Mouse (Mus musculus): ENCODE data around the gene Btbd8. TPM values are rescaled to one million over a fixed set of nuclear protein-coding genes. Genes with fewer than 3 reads are reported as not detected.

Gene Btbd8
- total RNA-seq, 2 experiments from 2014 or later: 4.7 to 7.2 TPM

GRCm38 (mm10) chr5:107447977-107448376, 10.2 kb downstream of the Btbd8 start:
- ATAC-seq (replicated peaks; ENCODE audit: low FRiP score, low TSS enrichment, poor library complexity, severe bottlenecking): no peak

DNA sequence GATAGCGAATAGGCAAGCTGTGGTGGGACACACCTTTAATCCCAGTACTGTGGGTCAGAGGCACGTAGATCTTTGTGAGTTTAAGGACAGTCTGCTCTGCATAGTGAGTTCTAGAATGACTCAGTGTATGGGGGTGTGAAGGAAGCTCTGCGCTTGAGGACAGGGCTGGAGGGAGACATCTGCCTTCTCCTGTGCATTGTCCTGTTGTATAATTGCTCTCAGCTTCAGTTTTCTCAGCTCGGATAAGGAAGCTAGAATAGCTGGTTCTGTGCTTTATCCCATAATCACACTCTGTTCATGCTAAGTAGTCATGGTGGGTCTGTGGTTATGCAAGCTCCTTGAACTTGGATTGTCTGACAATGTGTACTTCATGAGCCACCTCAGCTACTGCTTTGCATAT, 11.0 kb downstream of the Btbd8 start:
- no peak for ATAC-seq (replicated peaks; ENCODE audit: low FRiP score, low TSS enrichment, poor library complexity, severe bottlenecking)

DNA sequence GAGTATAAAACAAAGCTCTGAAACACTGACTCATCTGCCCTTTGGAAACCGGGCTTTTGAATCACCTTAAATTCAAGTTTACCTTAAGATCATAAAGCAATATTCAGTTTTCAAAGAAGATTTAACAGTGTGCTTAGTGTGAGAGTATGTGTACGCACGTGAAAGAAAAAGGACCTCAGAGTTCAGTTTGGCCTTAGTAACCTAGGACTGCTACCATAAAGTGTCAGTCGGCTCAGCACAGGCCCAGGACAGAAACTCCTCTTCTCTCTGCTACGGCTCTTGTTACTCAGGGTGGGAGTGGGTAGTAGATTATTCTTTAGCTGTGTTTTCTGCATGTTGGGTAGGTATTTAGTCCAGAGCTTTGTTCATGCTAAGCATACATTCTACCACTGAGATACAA, 11.8 kb downstream of the Btbd8 start:
- ATAC-seq (replicated peaks; ENCODE audit: low FRiP score, low TSS enrichment, poor library complexity, severe bottlenecking): no peak

DNA sequence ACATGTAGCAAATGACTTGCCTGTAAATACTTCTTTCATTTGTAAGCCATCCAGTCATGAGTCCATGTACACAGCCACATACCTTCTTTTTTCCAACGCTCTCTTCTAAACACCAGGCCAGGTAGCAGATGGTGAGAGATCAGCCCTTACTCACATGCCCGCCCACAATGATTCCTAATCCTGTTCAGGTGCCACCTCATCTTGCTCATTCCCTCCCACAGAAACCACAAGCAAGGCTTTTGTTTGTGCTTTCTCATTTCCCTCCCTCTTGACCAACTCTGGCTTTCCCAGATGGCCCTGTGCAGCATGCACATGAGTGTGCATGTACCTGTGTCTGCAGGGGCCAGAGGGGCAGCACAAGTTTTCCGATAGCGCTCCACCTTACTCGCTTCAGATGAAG, 12.5 kb downstream of the Btbd8 start:
- ATAC-seq (replicated peaks; ENCODE audit: low FRiP score, low TSS enrichment, poor library complexity, severe bottlenecking): no peak

DNA sequence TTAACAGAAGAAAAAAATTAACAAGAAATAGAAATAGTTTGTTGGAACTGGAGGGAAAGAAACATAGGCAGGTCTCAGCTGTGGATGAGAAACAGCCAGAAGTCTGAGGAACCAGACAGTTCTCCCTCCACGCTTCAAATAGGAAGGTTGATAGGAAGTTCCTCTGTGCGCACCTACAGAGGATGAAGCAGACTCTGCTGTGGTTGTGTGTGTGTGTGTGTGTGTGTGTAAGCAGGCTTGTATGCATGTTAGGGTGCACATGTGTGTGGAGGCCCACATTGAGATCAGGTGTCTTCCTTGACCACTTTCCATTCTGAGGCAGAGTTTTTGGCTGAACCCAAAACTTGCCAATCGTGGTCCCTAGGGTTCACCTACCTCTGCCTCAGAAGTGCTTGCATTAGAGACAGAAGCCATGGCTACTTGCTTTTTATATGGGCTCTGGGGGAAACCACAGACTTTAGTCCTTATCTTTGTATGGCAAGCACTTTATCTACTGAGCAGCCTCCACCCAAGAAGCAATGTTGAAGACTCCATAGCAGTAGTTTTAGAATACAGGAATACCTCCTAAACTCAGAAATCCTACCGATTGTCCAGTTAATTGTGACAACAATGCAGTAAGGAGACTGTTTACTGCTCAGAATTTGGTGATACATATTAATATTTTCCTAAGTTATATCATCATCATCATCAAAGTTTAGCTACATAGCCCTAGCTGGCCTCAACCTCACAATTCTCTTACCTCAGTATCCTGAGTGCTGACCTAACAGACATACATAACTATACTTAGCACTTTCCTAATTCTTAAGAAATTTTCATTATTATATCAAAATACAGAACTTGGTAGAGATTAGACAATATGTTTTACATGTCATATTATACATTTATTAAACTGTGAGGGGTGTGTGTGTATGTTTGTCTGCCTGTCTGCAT, 24.6 kb downstream of the Btbd8 start:
- peak; percentile 94 for ATAC-seq (replicated peaks; ENCODE audit: low FRiP score, low TSS enrichment, poor library complexity, severe bottlenecking)

GRCm38 (mm10) chr5:107466501-107466900, 28.7 kb downstream of the Btbd8 start:
- no peak for ATAC-seq (replicated peaks; ENCODE audit: low FRiP score, low TSS enrichment, poor library complexity, severe bottlenecking)

GRCm38 (mm10) chr5:107467098-107467497, 29.3 kb downstream of the Btbd8 start:
- ATAC-seq (replicated peaks; ENCODE audit: low FRiP score, low TSS enrichment, poor library complexity, severe bottlenecking): no peak

DNA sequence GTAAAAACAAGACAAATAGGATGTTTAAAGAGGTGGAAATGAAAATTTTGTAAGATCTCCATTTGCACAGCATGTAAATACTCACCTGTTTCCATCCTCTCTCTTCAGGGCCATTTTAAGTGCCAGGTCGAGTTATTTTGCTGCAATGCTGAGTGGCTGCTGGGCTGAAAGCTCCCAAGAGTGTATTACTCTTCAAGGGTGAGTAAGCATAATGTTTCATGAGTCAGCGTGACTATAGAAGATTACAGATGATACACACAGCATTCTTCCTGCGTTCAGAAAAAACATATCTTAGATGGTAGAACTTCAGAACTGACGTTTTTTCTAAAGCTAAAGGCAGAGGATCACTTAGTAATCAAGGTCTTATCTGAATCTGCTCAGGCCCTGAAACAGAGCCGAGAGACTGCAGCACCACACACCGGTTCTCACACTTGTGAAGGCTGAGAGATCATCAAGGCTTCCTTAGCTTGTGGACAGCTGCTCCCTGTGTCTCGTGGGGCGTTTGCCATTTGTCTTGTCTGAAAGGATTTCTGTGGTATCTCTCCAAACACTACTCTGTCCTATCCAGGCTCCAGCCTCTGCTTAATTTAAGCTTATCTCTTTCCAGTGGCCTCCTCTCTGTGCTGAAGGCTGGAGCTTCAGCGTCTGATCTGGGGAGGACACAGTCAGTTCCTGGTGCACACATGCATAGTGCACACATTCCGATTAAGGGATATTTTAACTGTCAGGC, 33.0 kb downstream of the Btbd8 start:
- peak; percentile 91 for ATAC-seq (replicated peaks; ENCODE audit: low FRiP score, low TSS enrichment, poor library complexity, severe bottlenecking)

- ATAC-seq (replicated peaks; ENCODE audit: low FRiP score, low TSS enrichment, poor library complexity, severe bottlenecking): no peak
Observed at GRCm38 (mm10) chr5:107480194-107480593, 42.4 kb downstream of the Btbd8 start.

- ATAC-seq (replicated peaks; ENCODE audit: low FRiP score, low TSS enrichment, poor library complexity, severe bottlenecking): no peak
Observed at GRCm38 (mm10) chr5:107488996-107489395, 51.2 kb downstream of the Btbd8 start.

- ATAC-seq (replicated peaks; ENCODE audit: low FRiP score, low TSS enrichment, poor library complexity, severe bottlenecking): no peak
Observed at GRCm38 (mm10) chr5:107491036-107491435, 53.2 kb downstream of the Btbd8 start.

DNA sequence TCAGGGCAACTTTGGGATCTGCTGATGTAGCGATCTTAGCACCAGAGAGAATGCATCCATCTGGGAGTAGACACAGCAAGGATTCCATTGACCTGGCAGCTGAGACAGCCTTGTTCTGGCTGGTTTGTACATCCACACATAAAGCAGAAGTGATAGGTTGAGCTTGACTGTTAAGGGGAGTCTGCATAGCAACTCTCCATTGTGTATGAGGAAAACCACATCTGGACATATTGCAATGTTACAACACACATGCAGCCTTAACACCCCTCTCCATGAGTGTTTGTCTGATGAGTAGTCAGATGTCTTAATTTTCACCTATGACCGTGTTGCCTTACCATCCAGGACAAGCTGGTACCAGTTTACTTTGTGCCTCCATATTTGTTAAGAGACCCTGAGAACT, 54.7 kb downstream of the Btbd8 start:
- ATAC-seq (replicated peaks; ENCODE audit: low FRiP score, low TSS enrichment, poor library complexity, severe bottlenecking): no peak

DNA sequence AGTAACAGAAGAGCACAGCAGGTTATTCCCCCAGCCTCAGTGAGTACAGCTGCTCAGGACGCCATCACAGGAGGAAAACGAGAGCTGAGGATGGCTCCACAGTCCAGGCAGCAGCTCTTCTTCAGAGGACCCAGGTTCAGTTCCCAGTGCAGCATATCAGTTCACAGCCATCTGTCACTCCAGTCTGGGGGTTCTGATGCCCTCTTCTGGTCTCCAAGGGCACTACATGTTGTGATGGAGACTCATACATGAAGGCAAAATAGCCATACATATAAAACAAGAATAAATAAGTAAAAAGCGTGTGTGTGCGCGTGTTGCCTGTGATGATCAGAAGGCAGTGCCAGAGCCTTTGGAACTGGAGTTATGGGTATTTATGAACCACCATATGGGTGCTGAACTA, 57.0 kb downstream of the Btbd8 start:
- 0 out of 2 replicates have a peak, but pooled peaks have one; percentile 34 for ATAC-seq (replicated peaks; ENCODE audit: low FRiP score, low TSS enrichment, poor library complexity, severe bottlenecking)

DNA sequence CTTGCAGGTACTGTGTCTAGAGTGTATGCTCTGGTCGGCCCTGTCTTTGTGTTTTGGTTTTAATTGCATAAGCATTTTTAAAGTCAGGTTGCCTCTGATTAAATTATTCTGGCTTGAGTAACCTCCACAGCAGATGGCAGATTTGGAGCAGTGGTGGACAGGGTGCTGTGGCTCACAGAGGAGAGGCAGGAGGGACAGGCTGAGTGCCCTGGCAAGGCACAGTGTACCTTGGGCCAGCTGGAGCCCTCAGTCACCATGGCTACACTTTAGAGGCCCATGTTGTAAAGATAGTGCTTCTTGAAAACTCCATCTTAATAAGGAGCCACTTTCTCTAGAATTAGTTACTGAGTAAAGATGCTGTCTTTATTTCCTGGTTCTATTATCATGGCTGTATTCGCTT, 58.2 kb downstream of the Btbd8 start:
- ATAC-seq (replicated peaks; ENCODE audit: low FRiP score, low TSS enrichment, poor library complexity, severe bottlenecking): no peak

DNA sequence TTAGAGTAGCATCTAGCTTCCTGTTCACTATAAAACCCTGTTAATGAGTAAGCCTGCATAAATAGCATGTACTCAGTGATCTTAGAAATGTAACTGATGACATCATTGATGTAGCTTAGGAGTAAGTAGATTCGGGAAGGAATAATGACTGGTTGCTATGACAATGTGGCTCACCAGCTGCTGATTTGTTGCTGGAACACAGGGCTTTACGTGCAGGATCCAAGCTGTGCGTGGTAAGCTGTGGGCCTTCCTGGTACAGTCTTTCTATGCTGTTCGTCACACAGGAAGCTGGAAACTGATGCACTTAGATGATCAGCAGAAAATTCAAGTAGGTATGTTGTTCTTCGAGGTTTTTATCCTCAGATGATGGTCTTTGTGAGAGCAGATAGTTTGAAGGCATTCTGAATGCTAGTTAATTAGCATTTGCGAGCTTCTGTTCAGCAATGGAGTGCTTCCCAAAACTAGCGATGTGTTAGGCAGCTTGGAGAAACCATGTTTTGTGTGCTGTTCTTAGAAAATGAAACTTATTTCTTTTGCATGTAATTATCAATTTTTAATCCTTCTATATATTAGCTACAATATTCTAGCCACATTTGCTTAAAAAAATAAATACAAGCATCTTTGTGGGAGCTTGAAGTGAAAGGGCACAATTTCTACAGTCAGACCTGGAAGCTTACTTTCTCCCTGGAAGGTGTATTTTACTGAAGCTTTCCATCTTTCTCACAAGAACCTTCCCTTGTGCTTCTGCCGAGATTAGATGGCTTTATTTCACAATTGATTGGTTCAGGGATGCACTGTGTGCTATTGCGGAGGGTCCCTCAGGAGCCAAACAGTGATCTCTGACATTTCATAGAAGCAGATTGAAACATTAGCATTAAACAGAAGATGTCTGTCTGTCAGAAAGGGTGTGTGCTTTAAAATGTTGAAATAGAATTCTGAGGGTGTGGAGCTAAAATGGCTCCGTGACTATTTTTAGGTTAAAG, 60.0 kb downstream of the Btbd8 start:
- ATAC-seq (replicated peaks; ENCODE audit: low FRiP score, low TSS enrichment, poor library complexity, severe bottlenecking): no peak

DNA sequence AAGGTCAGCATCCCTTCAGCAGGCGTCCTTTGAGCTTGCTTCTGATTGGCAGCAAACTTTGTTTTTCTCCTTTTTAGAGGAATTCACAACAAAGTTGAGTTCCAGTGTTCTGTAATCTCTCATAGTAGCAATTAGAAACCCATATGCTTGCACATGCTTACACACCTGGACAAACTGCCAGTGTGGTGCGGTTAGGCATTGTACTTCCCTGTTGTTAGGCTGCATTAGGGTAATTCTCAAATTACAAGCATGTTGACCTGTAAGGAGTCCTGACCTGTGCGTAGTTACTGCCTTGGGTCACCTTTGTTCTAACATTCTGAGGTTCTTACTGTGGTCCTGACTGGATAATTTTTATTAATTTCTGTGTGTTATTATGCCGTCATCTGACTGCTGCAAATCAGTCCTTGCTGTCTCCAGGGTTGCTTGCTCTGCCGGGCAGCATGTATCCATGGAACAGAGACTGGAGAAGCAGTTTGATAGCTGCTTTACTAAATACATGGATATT, 61.1 kb downstream of the Btbd8 start:
- ATAC-seq (replicated peaks; ENCODE audit: low FRiP score, low TSS enrichment, poor library complexity, severe bottlenecking): no peak

GRCm38 (mm10) chr5:107499891-107500535, 62.2 kb downstream of the Btbd8 start:
- ATAC-seq (replicated peaks; ENCODE audit: low FRiP score, low TSS enrichment, poor library complexity, severe bottlenecking): no peak

GRCm38 (mm10) chr5:107500741-107501140, 62.9 kb downstream of the Btbd8 start:
- no peak for ATAC-seq (replicated peaks; ENCODE audit: low FRiP score, low TSS enrichment, poor library complexity, severe bottlenecking)

GRCm38 (mm10) chr5:107507321-107507720, 69.5 kb downstream of the Btbd8 start, which contains the start of gene Gm42669:
TSS of gene Gm42669 (plus strand) at chr5:107507621.
- no peak for ATAC-seq (replicated peaks; ENCODE audit: low FRiP score, low TSS enrichment, poor library complexity, severe bottlenecking)
